Mouse (Mus musculus): ENCODE measurements at regions not wholly inside any gene's neighbourhood (a gene's known extent, or its start where the extent isn't known, plus 50 kb on each side); places are given as distances from the start of the nearest gene placed in this dataset.

DNA sequence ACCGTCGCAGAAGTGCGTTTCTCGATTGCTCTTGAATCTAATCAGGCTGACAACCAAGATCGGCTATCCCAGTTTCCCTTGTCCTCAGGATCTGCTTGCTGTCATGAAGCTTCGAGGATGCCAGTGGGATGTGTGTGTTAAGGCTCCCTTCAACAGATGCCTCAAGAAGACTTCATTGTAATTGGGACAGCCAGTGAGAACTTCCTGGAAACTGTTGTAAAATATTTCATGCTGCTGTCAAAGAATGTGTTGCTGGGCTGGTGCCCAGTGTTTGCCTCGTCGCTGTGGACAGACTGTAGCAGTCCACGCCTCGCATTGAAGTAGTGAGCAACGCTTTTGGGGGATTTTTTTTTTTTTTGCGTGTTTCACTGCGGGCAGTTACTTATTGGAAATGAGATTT is 249.2 kb upstream of the Prox1 start:
- 55% methylated on average over 13 of the region's 13 CpGs for WGBS
- no peaks in the 10 kb centered on the region for H3K27me3 ChIP-seq (replicated peaks; ENCODE audit: control insufficient read depth, insufficient read depth, low read length)
- H3K4me3 ChIP-seq (ENCODE audit: insufficient read depth, low read depth, low read length) = no peak overlapping the region
- DNase-seq = peak; percentile 45
- TF ChIP-seq CTCF (conservative IDR thresholded peaks at IDR 0.05; ENCODE audit: insufficient read depth, insufficient read length, low read depth, low read length) (no peak), POLR2A (IDR thresholded peaks at IDR 0.05; ENCODE audit: low read depth, low read length) (no peak)
- H3K36me3 ChIP-seq (ENCODE audit: control insufficient read depth, insufficient read depth, low read length) = no peaks in the 10 kb centered on the region
- no peaks in the 10 kb centered on the region for H3K4me1 ChIP-seq (ENCODE audit: control insufficient read depth, insufficient read depth, low read length)
- no peak overlapping the region for H3K27ac ChIP-seq (ENCODE audit: insufficient read depth, low read depth, low read length)

DNA sequence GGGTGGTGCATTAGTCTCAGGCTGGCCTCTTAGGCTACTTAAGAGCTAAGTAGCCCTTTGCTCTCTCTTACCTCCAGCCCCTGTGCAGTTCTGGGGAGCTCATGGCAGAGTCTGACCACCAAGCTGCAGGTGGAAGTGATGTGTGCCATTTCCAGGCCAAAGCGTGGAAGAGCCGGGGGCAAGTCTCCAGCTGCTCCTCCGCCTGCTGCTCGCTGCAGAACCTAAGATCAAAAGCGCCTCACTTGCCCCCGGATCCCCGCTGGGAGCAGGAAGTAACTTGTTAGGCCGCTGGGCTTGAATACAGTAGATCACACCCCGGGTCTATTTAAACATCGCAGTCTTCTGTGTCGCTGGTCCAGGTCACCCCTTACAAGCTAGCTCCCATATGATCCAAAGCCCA is 246.8 kb upstream of the Prox1 start:
- no peak overlapping the region for H3K27ac ChIP-seq (ENCODE audit: insufficient read depth, low read depth, low read length)
- no peaks in the 10 kb centered on the region for H3K36me3 ChIP-seq (ENCODE audit: control insufficient read depth, insufficient read depth, low read length)
- TF ChIP-seq POLR2A (IDR thresholded peaks at IDR 0.05; ENCODE audit: low read depth, low read length) (no peak), CTCF (conservative IDR thresholded peaks at IDR 0.05; ENCODE audit: insufficient read depth, insufficient read length, low read depth, low read length) (no peak)
- WGBS = 49% methylated on average over 11 of the region's 11 CpGs
- H3K4me3 ChIP-seq (ENCODE audit: insufficient read depth, low read depth, low read length) = no peak overlapping the region
- DNase-seq = no peak
- H3K4me1 ChIP-seq (ENCODE audit: control insufficient read depth, insufficient read depth, low read length) = no peaks in the 10 kb centered on the region
- no peaks in the 10 kb centered on the region for H3K27me3 ChIP-seq (replicated peaks; ENCODE audit: control insufficient read depth, insufficient read depth, low read length)

DNA sequence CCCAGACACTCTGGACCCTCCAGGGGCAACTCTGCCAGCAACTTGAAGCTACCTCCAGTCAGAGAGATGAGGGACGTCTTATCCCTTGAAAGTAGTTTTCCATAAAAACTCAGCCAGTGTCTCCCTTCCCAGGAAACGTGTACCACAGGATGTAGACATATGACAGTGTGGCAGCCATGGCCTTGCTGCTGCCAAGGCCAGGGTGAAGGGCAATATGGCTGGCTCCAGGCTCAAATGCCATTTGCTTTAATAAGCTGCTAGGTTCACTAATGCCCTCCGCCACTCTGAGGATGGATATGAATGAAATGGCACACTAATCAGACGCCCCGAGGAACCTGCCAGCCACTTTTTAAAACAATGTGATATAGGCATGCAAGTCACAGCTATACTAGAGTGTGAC is 241.2 kb upstream of the Prox1 start:
- no peak overlapping the region for H3K27ac ChIP-seq (ENCODE audit: insufficient read depth, low read depth, low read length)
- H3K4me1 ChIP-seq (ENCODE audit: control insufficient read depth, insufficient read depth, low read length) = peaks cover 7% of the 10 kb centered on the region; the same call in 1 of the 2 replicates
- WGBS = 91% methylated on average over 5 of the region's 5 CpGs
- TF ChIP-seq CTCF (conservative IDR thresholded peaks at IDR 0.05; ENCODE audit: insufficient read depth, insufficient read length, low read depth, low read length) = no peak
- TF ChIP-seq POLR2A (IDR thresholded peaks at IDR 0.05; ENCODE audit: low read depth, low read length) = no peak
- H3K4me3 ChIP-seq (ENCODE audit: insufficient read depth, low read depth, low read length) = no peak overlapping the region
- no peak for DNase-seq
- H3K27me3 ChIP-seq (replicated peaks; ENCODE audit: control insufficient read depth, insufficient read depth, low read length) = no peaks in the 10 kb centered on the region
- no peaks in the 10 kb centered on the region for H3K36me3 ChIP-seq (ENCODE audit: control insufficient read depth, insufficient read depth, low read length)

DNA sequence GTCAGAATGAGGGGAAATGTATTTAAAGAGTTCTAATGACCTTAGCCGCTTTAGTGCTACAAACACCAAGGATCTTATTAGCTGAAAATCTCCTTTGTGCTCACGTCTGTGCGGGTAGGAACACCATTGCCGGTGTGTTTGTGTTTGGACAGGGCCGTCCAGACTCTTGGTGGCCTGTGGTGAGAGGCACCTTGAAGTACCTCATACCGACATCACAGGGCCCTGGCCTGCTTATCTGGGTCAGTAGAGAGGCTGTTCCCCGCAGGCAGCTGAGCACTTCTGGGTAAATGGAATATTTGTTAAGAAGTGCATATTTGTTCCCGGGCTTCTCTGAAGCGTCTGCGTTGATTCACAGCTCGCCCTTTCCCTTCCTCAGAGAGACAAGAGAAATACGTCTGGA is 232.8 kb upstream of the Prox1 start:
- no peaks in the 10 kb centered on the region for H3K27me3 ChIP-seq (replicated peaks; ENCODE audit: control insufficient read depth, insufficient read depth, low read length)
- no peak for TF ChIP-seq POLR2A (IDR thresholded peaks at IDR 0.05; ENCODE audit: low read depth, low read length)

DNA sequence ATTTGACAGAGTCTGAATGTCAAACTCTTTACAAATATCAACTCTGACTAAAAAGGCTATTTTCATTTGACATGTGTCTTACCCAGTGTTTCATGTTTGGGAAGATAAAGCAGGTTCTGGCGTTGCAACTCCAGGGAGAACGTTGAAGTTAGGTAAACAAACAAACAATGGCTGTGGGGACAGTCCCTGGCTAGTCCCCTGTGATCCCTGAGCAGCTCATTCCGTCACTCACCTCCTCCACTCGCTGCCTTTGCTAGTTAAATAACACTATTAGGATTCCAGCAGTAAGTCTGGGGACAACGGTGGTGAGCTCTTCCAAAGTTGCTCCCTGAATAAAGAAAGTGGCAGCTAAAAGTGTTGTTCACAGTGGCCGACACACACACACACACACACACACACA is 227.8 kb upstream of the Prox1 start:
- Histone ChIP-seq H3K27ac (ENCODE audit: insufficient read depth, low read depth, low read length) (no peak overlapping the region), H3K4me3 (ENCODE audit: insufficient read depth, low read depth, low read length) (no peak overlapping the region), H3K36me3 (ENCODE audit: control insufficient read depth, insufficient read depth, low read length) (no peaks in the 10 kb centered on the region), H3K27me3 (replicated peaks; ENCODE audit: control insufficient read depth, insufficient read depth, low read length) (no peaks in the 10 kb centered on the region), H3K4me1 (ENCODE audit: control insufficient read depth, insufficient read depth, low read length) (no peaks in the 10 kb centered on the region)
- 60% methylated on average over 6 of the region's 6 CpGs for WGBS
- DNase-seq = no peak
- no peak for TF ChIP-seq POLR2A (IDR thresholded peaks at IDR 0.05; ENCODE audit: low read depth, low read length)
- TF ChIP-seq CTCF (conservative IDR thresholded peaks at IDR 0.05; ENCODE audit: insufficient read depth, insufficient read length, low read depth, low read length) = no peak

More for the DNA sequence above, 232.8 kb upstream of the Prox1 start:
- DNase-seq = peak; percentile 2
- Histone ChIP-seq H3K4me3 (ENCODE audit: insufficient read depth, low read depth, low read length) (no peak overlapping the region), H3K4me1 (ENCODE audit: control insufficient read depth, insufficient read depth, low read length) (peaks cover 2% of the 10 kb centered on the region; the same call in 1 of the 2 replicates), H3K36me3 (ENCODE audit: control insufficient read depth, insufficient read depth, low read length) (no peaks in the 10 kb centered on the region), H3K27ac (ENCODE audit: insufficient read depth, low read depth, low read length) (no peak overlapping the region)
- WGBS = 76% methylated on average over 12 of the region's 12 CpGs

DNA sequence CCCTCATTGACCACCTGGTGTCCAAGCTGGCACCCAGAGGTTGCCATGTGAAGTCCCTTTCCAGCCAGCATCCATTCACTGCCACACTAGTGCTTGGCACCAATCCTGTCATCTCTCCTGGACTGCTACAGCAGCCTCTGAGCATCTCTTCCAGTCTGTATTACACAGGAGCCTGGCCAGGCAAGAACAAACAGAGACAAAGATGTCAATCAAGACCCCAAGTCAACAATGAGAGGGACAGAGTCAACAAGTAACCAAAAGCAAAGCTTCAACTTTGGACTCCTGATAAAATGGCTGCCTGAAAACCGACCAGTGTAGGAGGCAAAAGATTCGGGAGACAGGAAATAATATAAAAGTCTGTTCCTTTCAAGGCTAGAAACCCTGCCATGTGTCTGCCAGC is 227.3 kb upstream of the Prox1 start:
- no peak overlapping the region for H3K27ac ChIP-seq (ENCODE audit: insufficient read depth, low read depth, low read length)
- H3K36me3 ChIP-seq (ENCODE audit: control insufficient read depth, insufficient read depth, low read length) = no peaks in the 10 kb centered on the region
- no peak for DNase-seq
- 62% methylated on average over 2 of the region's 2 CpGs for WGBS
- TF ChIP-seq CTCF (conservative IDR thresholded peaks at IDR 0.05; ENCODE audit: insufficient read depth, insufficient read length, low read depth, low read length) = no peak
- no peak for TF ChIP-seq POLR2A (IDR thresholded peaks at IDR 0.05; ENCODE audit: low read depth, low read length)
- H3K27me3 ChIP-seq (replicated peaks; ENCODE audit: control insufficient read depth, insufficient read depth, low read length) = no peaks in the 10 kb centered on the region
- no peaks in the 10 kb centered on the region for H3K4me1 ChIP-seq (ENCODE audit: control insufficient read depth, insufficient read depth, low read length)
- H3K4me3 ChIP-seq (ENCODE audit: insufficient read depth, low read depth, low read length) = no peak overlapping the region

DNA sequence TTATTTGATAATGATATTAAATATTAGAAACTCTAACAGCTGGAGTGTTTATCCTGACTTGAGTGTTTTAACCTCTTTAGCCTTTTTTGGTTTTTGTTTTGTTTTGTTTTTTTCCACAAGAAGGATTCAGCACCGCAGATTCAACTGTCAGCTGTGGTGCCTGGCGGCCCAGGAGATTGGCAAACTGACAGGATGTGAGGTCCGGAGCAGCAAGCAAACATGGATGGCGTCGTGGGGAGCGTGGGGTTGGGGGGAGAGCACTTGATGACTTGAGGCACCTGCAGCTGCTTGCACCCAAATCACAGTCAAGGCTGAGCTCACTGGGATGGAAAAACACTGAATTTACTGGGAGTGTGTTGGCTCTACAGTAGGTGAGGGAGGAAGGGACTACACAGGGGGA is 222.5 kb upstream of the Prox1 start:
- Histone ChIP-seq H3K4me1 (ENCODE audit: control insufficient read depth, insufficient read depth, low read length) (no peaks in the 10 kb centered on the region), H3K27me3 (replicated peaks; ENCODE audit: control insufficient read depth, insufficient read depth, low read length) (no peaks in the 10 kb centered on the region), H3K27ac (ENCODE audit: insufficient read depth, low read depth, low read length) (no peak overlapping the region), H3K36me3 (ENCODE audit: control insufficient read depth, insufficient read depth, low read length) (no peaks in the 10 kb centered on the region), H3K4me3 (ENCODE audit: insufficient read depth, low read depth, low read length) (no peak overlapping the region)
- TF ChIP-seq CTCF (conservative IDR thresholded peaks at IDR 0.05; ENCODE audit: insufficient read depth, insufficient read length, low read depth, low read length) (no peak), POLR2A (IDR thresholded peaks at IDR 0.05; ENCODE audit: low read depth, low read length) (no peak)
- 48% methylated on average over 6 of the region's 6 CpGs for WGBS
- DNase-seq = peak; percentile 16

DNA sequence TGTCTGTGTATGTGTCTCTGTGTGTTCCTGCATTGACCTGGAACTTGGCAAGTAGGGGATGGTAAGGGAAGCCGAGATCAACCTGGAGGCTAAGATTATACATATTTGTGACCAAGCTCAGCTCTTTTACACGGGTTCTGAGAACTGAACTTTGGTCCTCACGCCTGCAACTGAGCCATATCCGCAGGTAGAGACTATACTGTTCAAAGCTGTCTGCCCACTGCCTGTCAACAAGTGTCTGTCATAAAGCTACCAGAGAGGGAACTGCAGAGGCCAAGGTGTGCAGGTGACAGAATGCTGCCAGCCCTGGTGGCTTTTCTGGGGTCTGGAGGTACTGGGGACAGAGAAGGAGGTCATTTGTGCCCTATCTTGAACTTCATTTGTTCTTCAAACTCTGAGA is 218.3 kb upstream of the Prox1 start:
- Histone ChIP-seq H3K4me3 (ENCODE audit: insufficient read depth, low read depth, low read length) (no peak overlapping the region), H3K36me3 (ENCODE audit: control insufficient read depth, insufficient read depth, low read length) (no peaks in the 10 kb centered on the region), H3K27me3 (replicated peaks; ENCODE audit: control insufficient read depth, insufficient read depth, low read length) (no peaks in the 10 kb centered on the region), H3K27ac (ENCODE audit: insufficient read depth, low read depth, low read length) (no peak overlapping the region), H3K4me1 (ENCODE audit: control insufficient read depth, insufficient read depth, low read length) (no peaks in the 10 kb centered on the region)
- TF ChIP-seq POLR2A (IDR thresholded peaks at IDR 0.05; ENCODE audit: low read depth, low read length) (no peak), CTCF (conservative IDR thresholded peaks at IDR 0.05; ENCODE audit: insufficient read depth, insufficient read length, low read depth, low read length) (no peak)
- WGBS = 81% methylated on average over 4 of the region's 4 CpGs
- no peak for DNase-seq
